Mouse (Mus musculus): ENCODE results near the gene Oxsr1.

Gene Oxsr1

GRCm38 (mm10) chr9:119339106-119339505 is 16.9 kb upstream of the Oxsr1 start:
- no peak for DNase-seq (ENCODE audit: extremely low spot score, low read depth, low spot score)

GRCm38 (mm10) chr9:119338350-119338749 is 16.1 kb upstream of the Oxsr1 start:
- no peak for DNase-seq (ENCODE audit: extremely low spot score, low read depth, low spot score)

- no peak for DNase-seq (ENCODE audit: extremely low spot score, low read depth, low spot score)
Observed at GRCm38 (mm10) chr9:119337842-119338241, 15.6 kb upstream of the Oxsr1 start.

- no peak for DNase-seq (ENCODE audit: extremely low spot score, low read depth, low spot score)
Observed at GRCm38 (mm10) chr9:119335571-119335970, 13.3 kb upstream of the Oxsr1 start.

- DNase-seq (ENCODE audit: extremely low spot score, low read depth, low spot score): no peak
Observed at GRCm38 (mm10) chr9:119334834-119335233, 12.6 kb upstream of the Oxsr1 start.

GRCm38 (mm10) chr9:119334324-119334723 is 12.1 kb upstream of the Oxsr1 start:
- no peak for DNase-seq (ENCODE audit: extremely low spot score, low read depth, low spot score)

- no peak for DNase-seq (ENCODE audit: extremely low spot score, low read depth, low spot score)
Observed at GRCm38 (mm10) chr9:119330186-119330963, 8.1 kb upstream of the Oxsr1 start.

GRCm38 (mm10) chr9:119328488-119328887 is 6.3 kb upstream of the Oxsr1 start:
- DNase-seq (ENCODE audit: extremely low spot score, low read depth, low spot score): no peak

GRCm38 (mm10) chr9:119324130-119324529 is 1.9 kb upstream of the Oxsr1 start:
- no peak for DNase-seq (ENCODE audit: extremely low spot score, low read depth, low spot score)

- DNase-seq (ENCODE audit: extremely low spot score, low read depth, low spot score): no peak
Observed at GRCm38 (mm10) chr9:119323260-119323645, 1.0 kb upstream of the Oxsr1 start.

- no peak for DNase-seq (ENCODE audit: extremely low spot score, low read depth, low spot score)
Observed at GRCm38 (mm10) chr9:119321392-119322229, 616 bp downstream of the Oxsr1 start.

GRCm38 (mm10) chr9:119320946-119321345 is 1.3 kb downstream of the Oxsr1 start:
- no peak for DNase-seq (ENCODE audit: extremely low spot score, low read depth, low spot score)

- DNase-seq (ENCODE audit: extremely low spot score, low read depth, low spot score): no peak
Observed at GRCm38 (mm10) chr9:119320446-119320845, 1.8 kb downstream of the Oxsr1 start.

- no peak for DNase-seq (ENCODE audit: extremely low spot score, low read depth, low spot score)
Observed at GRCm38 (mm10) chr9:119318891-119319290, 3.3 kb downstream of the Oxsr1 start.

GRCm38 (mm10) chr9:119313096-119313495 is 9.1 kb downstream of the Oxsr1 start:
- no peak for DNase-seq (ENCODE audit: extremely low spot score, low read depth, low spot score)

- no peak for DNase-seq (ENCODE audit: extremely low spot score, low read depth, low spot score)
Observed at GRCm38 (mm10) chr9:119309067-119309466, 13.2 kb downstream of the Oxsr1 start.

GRCm38 (mm10) chr9:119305863-119306262 is 16.4 kb downstream of the Oxsr1 start:
- DNase-seq (ENCODE audit: extremely low spot score, low read depth, low spot score): no peak

- DNase-seq (ENCODE audit: extremely low spot score, low read depth, low spot score): no peak
Observed at GRCm38 (mm10) chr9:119298563-119298962, 23.7 kb downstream of the Oxsr1 start.

GRCm38 (mm10) chr9:119297696-119298095 is 24.5 kb downstream of the Oxsr1 start:
- no peak for DNase-seq (ENCODE audit: extremely low spot score, low read depth, low spot score)

GRCm38 (mm10) chr9:119290791-119291190 is 31.4 kb downstream of the Oxsr1 start:
- DNase-seq (ENCODE audit: extremely low spot score, low read depth, low spot score): no peak

GRCm38 (mm10) chr9:119280894-119281682 is 41.1 kb downstream of the Oxsr1 start:
- no peak for DNase-seq (ENCODE audit: extremely low spot score, low read depth, low spot score)

Measured in hindlimb bud, embryonic 11.5 days (tissue).